Mouse (Mus musculus) spleen, adult 2 months (tissue): ENCODE results near the gene Cdh13. TPM values are rescaled to one million over a fixed set of nuclear protein-coding genes. Genes with fewer than 3 reads are reported as not detected.

Experiments used
- DNase-seq, 2 experiments: peaks; one replicate each; pipeline versions ENCODE4 v3.0.0 to v3.0.0-alpha.2; 2012 to 2021; ENCODE audit warnings: low spot score in 2 of 2, low read depth in 1 of 2
- H3K27ac ChIP-seq: fragments of 200-500 bp; 2 replicates; pipeline ENCODE4 v1.5.1; 2012; ENCODE audit warnings: low read length, inconsistent platforms; ENCODE audit not compliant: insufficient read depth
- H3K27me3 ChIP-seq: fragments of 200-500 bp; 2 replicates; pipeline ENCODE4 v1.6.1; 2012; ENCODE audit warnings: mild to moderate bottlenecking, moderate library complexity, low read length, inconsistent platforms; ENCODE audit not compliant: control insufficient read depth, insufficient read depth
- H3K36me3 ChIP-seq: fragments of 200-500 bp; 2 replicates; pipeline ENCODE4 v1.6.1; 2012; ENCODE audit warnings: mild to moderate bottlenecking, low read length, inconsistent platforms; ENCODE audit not compliant: control insufficient read depth, insufficient read depth
- H3K4me1 ChIP-seq: fragments of 200-500 bp; 2 replicates; pipeline ENCODE4 v1.6.1; 2011; ENCODE audit warnings: inconsistent platforms; ENCODE audit not compliant: control insufficient read depth, insufficient read depth, insufficient read length
- H3K4me3 ChIP-seq: fragments of 200-500 bp; 2 replicates; pipeline ENCODE4 v1.5.1; 2011; ENCODE audit warnings: mild to moderate bottlenecking, inconsistent platforms; ENCODE audit not compliant: insufficient read depth, insufficient read length; ENCODE audit errors: extremely low read depth
- CTCF ChIP-seq: fragments of 200-500 bp; IDR thresholded peaks from 2 replicates; pipeline ENCODE4 v1.5.1; 2011; ENCODE audit warnings: mild to moderate bottlenecking, inconsistent platforms; ENCODE audit not compliant: insufficient read depth, insufficient read length, insufficient replicate concordance; ENCODE audit errors: extremely low read depth
- POLR2A ChIP-seq: fragments of 200-500 bp; IDR thresholded peaks from 2 replicates; pipeline ENCODE4 v1.6.1; 2011; ENCODE audit warnings: low read depth, low read length, inconsistent platforms
- WGBS: fragments of 180-500 bp; shearing (Covaris S2); methylation state at CpG from one replicate; pipeline ENCODE4 v1.1.7; 2018; 5-methylcytosine and 5-hydroxymethylcytosine counted together
- polyA plus RNA-seq: library from polyadenylated mRNA; depleted of rRNA; stranded (reverse); fragments of >200 nt; gene quantifications from 2 replicates; pipeline ENCODE4 v1.2.3, GENCODE M21; 2012

Cdh13 gene
- polyA plus RNA-seq, 1 experiment, result 0.50 TPM

- DNase-seq, result no peak
- no peaks in the 10 kb centered on the region for H3K36me3 ChIP-seq
- 37% methylated on average over 7 of the region's 7 CpGs for WGBS
- no peak overlapping the region for H3K27ac ChIP-seq
- H3K4me3 ChIP-seq, result no peak overlapping the region
- H3K27me3 ChIP-seq, result no peaks in the 10 kb centered on the region
- TF ChIP-seq POLR2A (no peak), CTCF (no peak)
- no peaks in the 10 kb centered on the region for H3K4me1 ChIP-seq
These were observed 66.6 kb downstream of the Cdh13 start for GRCm38 (mm10) chr8:118350136-118350535.

DNA sequence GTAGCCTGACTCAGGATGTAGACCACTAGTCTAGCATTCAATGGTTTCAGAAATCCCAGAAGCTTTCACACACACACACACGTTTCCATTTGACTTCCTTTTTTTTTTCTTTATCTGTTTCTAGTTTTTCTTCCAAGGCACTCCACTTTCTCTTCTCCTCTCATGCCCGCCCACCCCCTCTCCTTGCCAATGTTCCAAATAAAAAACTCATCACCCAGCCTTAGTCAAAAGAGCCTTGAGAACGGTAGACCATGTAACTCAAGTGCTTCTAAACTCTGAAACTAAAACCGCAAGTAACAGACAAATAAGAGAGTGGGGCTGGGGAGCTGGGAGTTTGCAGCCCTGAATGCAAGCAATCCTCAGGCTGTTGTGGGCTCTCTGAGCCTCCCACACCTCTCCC is 69.5 kb downstream of the Cdh13 start:
- Histone ChIP-seq H3K27me3 (no peaks in the 10 kb centered on the region), H3K27ac (no peak overlapping the region), H3K36me3 (no peaks in the 10 kb centered on the region), H3K4me3 (no peak overlapping the region), H3K4me1 (no peaks in the 10 kb centered on the region)
- TF ChIP-seq POLR2A (no peak), CTCF (no peak)
- 65% methylated on average over 4 of the region's 4 CpGs for WGBS
- no peak for DNase-seq

GRCm38 (mm10) chr8:118357067-118357466 is 73.5 kb downstream of the Cdh13 start:
- no peaks in the 10 kb centered on the region for H3K36me3 ChIP-seq
- no peak for TF ChIP-seq CTCF
- 87% methylated on average over 5 of the region's 5 CpGs for WGBS
- no peaks in the 10 kb centered on the region for H3K4me1 ChIP-seq
- H3K4me3 ChIP-seq, result no peak overlapping the region
- no peaks in the 10 kb centered on the region for H3K27me3 ChIP-seq
- no peak for DNase-seq
- no peak overlapping the region for H3K27ac ChIP-seq

GRCm38 (mm10) chr8:118357596-118357995 is 74.1 kb downstream of the Cdh13 start:
- Histone ChIP-seq H3K27ac (no peak overlapping the region), H3K4me1 (no peaks in the 10 kb centered on the region), H3K27me3 (no peaks in the 10 kb centered on the region), H3K36me3 (no peaks in the 10 kb centered on the region), H3K4me3 (no peak overlapping the region)
- DNase-seq, result no peak
- TF ChIP-seq CTCF (no peak), POLR2A (no peak)
- WGBS, result 87% methylated on average over 7 of the region's 7 CpGs

GRCm38 (mm10) chr8:118363781-118364180 is 80.2 kb downstream of the Cdh13 start:
- H3K4me3 ChIP-seq, result no peak overlapping the region
- 73% methylated on average over 3 of the region's 3 CpGs for WGBS

DNA sequence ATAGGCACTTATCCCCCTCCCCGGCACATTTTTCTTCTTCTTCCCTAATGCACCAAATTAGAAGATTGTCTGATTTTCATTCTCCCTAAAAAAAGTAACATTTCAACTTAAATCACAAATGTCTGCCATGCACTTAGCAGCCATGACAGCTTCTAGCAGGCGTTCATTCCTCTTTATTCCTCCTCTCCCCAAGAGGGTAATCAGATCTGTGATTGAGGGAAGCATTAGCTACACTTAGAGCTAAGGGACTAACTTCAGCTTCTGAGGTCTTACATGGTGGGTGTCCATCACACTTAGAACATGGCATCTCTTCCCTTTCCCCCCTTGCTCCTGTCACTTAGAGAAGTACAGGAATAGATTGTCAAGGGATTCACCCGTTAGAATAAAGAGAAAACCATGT is 89.6 kb downstream of the Cdh13 start:
- Histone ChIP-seq H3K4me1 (no peaks in the 10 kb centered on the region), H3K27ac (no peak overlapping the region), H3K4me3 (no peak overlapping the region), H3K27me3 (no peaks in the 10 kb centered on the region), H3K36me3 (no peaks in the 10 kb centered on the region)
- DNase-seq, result no peak
- 82% methylated on average over 3 of the region's 3 CpGs for WGBS
- TF ChIP-seq CTCF (no peak), POLR2A (no peak)

More at GRCm38 (mm10) chr8:118363781-118364180, 80.2 kb downstream of the Cdh13 start:
- no peaks in the 10 kb centered on the region for H3K27me3 ChIP-seq
- no peak for DNase-seq
- H3K4me1 ChIP-seq, result no peaks in the 10 kb centered on the region
- no peak overlapping the region for H3K27ac ChIP-seq
- H3K36me3 ChIP-seq, result no peaks in the 10 kb centered on the region
- TF ChIP-seq POLR2A, result no peak
- TF ChIP-seq CTCF, result no peak

DNA sequence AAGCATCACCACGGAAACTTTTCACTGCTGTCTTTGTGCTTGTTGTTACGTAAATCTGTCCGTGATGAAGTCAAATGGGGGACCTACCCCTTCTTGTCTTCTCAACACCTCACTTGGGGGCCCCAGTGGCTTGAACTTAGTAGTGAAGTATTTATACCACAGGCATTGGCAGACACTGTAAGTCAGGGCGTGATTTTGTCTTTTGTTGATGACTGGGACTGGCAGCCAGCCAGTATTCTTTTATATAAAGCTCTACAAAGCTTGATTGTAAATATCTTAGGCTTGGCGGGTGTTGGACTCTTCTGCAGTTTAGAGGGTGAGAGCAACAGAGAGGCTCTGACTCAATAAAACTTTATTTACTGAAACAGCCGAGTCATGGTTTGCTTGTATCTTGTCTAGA is 91.2 kb downstream of the Cdh13 start:
- Histone ChIP-seq H3K36me3 (no peaks in the 10 kb centered on the region), H3K4me1 (no peaks in the 10 kb centered on the region), H3K4me3 (no peak overlapping the region), H3K27me3 (no peaks in the 10 kb centered on the region), H3K27ac (no peak overlapping the region)
- whole genome bisulfite sequencing, result 82% methylated on average over 6 of the region's 6 CpGs
- no peak for DNase-seq
- TF ChIP-seq CTCF (no peak), POLR2A (no peak)
